Mouse (Mus musculus) left cerebral cortex, postnatal 36 days (tissue): ENCODE results near the gene Snx22. TPM values are rescaled to one million over a fixed set of nuclear protein-coding genes. Genes with fewer than 3 reads are reported as not detected.

Experiments used
- DNase-seq, 2 experiments: peaks; one replicate each; pipeline ENCODE4 v3.0.0; 2021 to 2022; ENCODE audit warnings: low spot score in 2 of 2, mixed read lengths in 1 of 2
- intact Hi-C: fragments of 180-260 bp; cut with DNase I; formaldehyde crosslinking; loops from one replicate; pipeline ENCODE4 v1.15.1; 2025
- total RNA-seq, 2 experiments: library from RNA; stranded (reverse); gene quantifications; 2 replicates each; pipeline ENCODE4 v1.2.3; 2021

The Snx22 gene
- 1 to 10 TPM; 3.3 to 4.1 TPM for total RNA-seq

GRCm38 (mm10) chr9:66069583-66069982 lies at the start of gene Snx22:
Gene Snx22, minus strand, starts transcription at chr9:66069719.
- peak; percentile 43 to 56 for DNase-seq
- intact Hi-C loops, result no loop called here

GRCm38 (mm10) chr9:66116890-66117289 lies 47.4 kb upstream of the Snx22 start:
- no peak for DNase-seq

GRCm38 (mm10) chr9:66114341-66114740 lies 44.8 kb upstream of the Snx22 start:
- no peak for DNase-seq
- intact Hi-C loops, result no loop called here

More at GRCm38 (mm10) chr9:66116890-66117289, 47.4 kb upstream of the Snx22 start:
- intact Hi-C loops, result no loop called here

- no peak for DNase-seq
- intact Hi-C loops, result no loop called here
These were observed 41.3 kb upstream of the Snx22 start for GRCm38 (mm10) chr9:66110611-66111379.

GRCm38 (mm10) chr9:66110126-66110525 lies 40.6 kb upstream of the Snx22 start:
- DNase-seq, result no peak
- intact Hi-C loops, result no loop called here

GRCm38 (mm10) chr9:66109574-66109973 lies 40.1 kb upstream of the Snx22 start:
- no peak for DNase-seq
- intact Hi-C loops, result no loop called here

GRCm38 (mm10) chr9:66105168-66105567 lies 35.6 kb upstream of the Snx22 start:
- DNase-seq, result no peak

GRCm38 (mm10) chr9:66104601-66105000 lies 35.1 kb upstream of the Snx22 start:
- no peak for DNase-seq
- intact Hi-C loops, result no loop called here

More at GRCm38 (mm10) chr9:66105168-66105567, 35.6 kb upstream of the Snx22 start:
- intact Hi-C loops, result no loop called here

- intact Hi-C loops, result no loop called here
- DNase-seq, result no peak
These were observed 33.1 kb upstream of the Snx22 start for GRCm38 (mm10) chr9:66102668-66103067.

GRCm38 (mm10) chr9:66101577-66101976 lies 32.1 kb upstream of the Snx22 start:
- no peak for DNase-seq
- intact Hi-C loops, result no loop called here

GRCm38 (mm10) chr9:66092664-66093063 lies 23.1 kb upstream of the Snx22 start:
- no peak for DNase-seq
- intact Hi-C loops, result no loop called here

- intact Hi-C loops, result no loop called here
- no peak for DNase-seq
These were observed 22.1 kb upstream of the Snx22 start for GRCm38 (mm10) chr9:66091327-66092231.

GRCm38 (mm10) chr9:66090593-66091244 lies 21.2 kb upstream of the Snx22 start:
- no peak for DNase-seq
- intact Hi-C loops, result no loop called here

- intact Hi-C loops, result no loop called here
These were observed 18.9 kb upstream of the Snx22 start for GRCm38 (mm10) chr9:66088411-66088810.

GRCm38 (mm10) chr9:66087062-66087461 lies 17.5 kb upstream of the Snx22 start:
- DNase-seq, result no peak
- intact Hi-C loops, result no loop called here

More at GRCm38 (mm10) chr9:66088411-66088810, 18.9 kb upstream of the Snx22 start:
- peak in 1 of 2 experiments; percentile 29 for DNase-seq

GRCm38 (mm10) chr9:66084171-66084570 lies 14.7 kb upstream of the Snx22 start:
- intact Hi-C loops, result no loop called here

GRCm38 (mm10) chr9:66081999-66082398 lies 12.5 kb upstream of the Snx22 start:
- no peak for DNase-seq
- intact Hi-C loops, result no loop called here

More at GRCm38 (mm10) chr9:66084171-66084570, 14.7 kb upstream of the Snx22 start:
- no peak for DNase-seq

GRCm38 (mm10) chr9:66080804-66081459 lies 11.4 kb upstream of the Snx22 start:
- intact Hi-C loops, result no loop called here
- no peak for DNase-seq

- no peak for DNase-seq
- intact Hi-C loops, result no loop called here
These were observed 9.0 kb upstream of the Snx22 start for GRCm38 (mm10) chr9:66078493-66078892.
